Mouse (Mus musculus): ENCODE results near the gene Rassf1. TPM values are rescaled to one million over a fixed set of nuclear protein-coding genes. Genes with fewer than 3 reads are reported as not detected.

Gene Rassf1
- total and polyA plus RNA-seq, 3 experiments: 11.6 to 17.7 (median 15.3) TPM

DNA sequence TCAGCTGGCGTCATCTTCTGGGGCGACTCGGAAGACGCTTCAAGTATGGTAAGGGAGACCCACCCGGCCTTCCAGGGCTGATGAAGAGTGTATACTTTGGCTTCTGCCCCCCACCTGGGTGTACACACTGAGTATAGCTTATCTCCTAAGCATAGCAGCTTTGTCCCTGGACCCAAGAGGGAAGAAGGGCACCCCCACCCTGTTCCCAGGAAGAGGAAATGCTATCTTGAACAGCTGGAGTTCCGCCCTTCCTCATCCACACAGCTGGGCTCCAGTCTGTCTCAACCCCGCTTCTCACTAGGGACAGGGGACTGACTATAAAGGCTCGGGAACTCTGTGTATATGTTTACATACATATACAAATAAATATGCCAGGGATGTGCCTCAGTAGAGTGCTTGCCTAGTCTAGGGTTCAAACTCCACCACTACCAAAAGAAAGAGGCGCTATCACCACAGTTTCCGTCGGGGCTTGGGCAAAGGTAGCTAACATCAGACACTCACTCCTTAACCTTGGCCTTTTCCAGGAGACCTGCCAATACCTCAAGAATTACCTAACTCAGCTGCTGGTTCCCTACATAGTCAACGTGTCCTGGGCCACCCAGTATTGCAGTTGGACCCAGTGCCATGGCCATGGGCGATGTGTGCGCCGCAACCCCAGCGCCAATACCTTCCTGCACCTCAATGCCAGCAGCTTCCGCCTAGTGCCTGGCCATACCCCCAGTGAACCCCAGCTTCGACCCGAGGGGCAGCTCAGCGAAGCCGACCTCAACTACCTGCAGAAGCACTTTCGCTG lies 20.4 kb downstream of the Rassf1 start:
- H3K4me1 ChIP-seq (ENCODE audit: control insufficient read depth in 1 of 2, insufficient read depth in 2 of 2): peaks cover 21 to 35% of the 10 kb centered on the region in 2 experiments
- no peaks in the 10 kb centered on the region for H3K79me2 ChIP-seq (replicated peaks; ENCODE audit: control insufficient read depth, extremely low read depth, insufficient read depth, poor library complexity, severe bottlenecking)
- H3K36me3 ChIP-seq (replicated peaks in 1 of 2; ENCODE audit: control insufficient read depth in 1 of 2, insufficient read depth in 1 of 2, low read length in 1 of 2): peaks cover 22 to 44% of the 10 kb centered on the region in 2 experiments
- no peaks in the 10 kb centered on the region for H3K9me3 ChIP-seq (replicated peaks; ENCODE audit: low read length)
- H3K27me3 ChIP-seq (replicated peaks): no peaks in the 10 kb centered on the region
- H3K4me2 ChIP-seq (ENCODE audit: insufficient read depth, low read depth, poor library complexity, severe bottlenecking): no peak overlapping the region
- dilution Hi-C loops (cut with MboI; ENCODE audit: extremely low pct_ligation_motif_present, extremely low pct_unique_long_range_greater_than_20kb, low sequenced_read_pairs): no loop called here
- DNase-seq (ENCODE audit: extremely low read depth): no peak
- H3K4me3 ChIP-seq (replicated peaks in 1 of 3; ENCODE audit: low read depth in 2 of 3, low read length in 2 of 3, poor library complexity in 1 of 3): no peak overlapping the region
- in situ Hi-C loops (cut with MboI; ENCODE audit: low pct_ligation_motif_present, low pct_unique_long_range_greater_than_20kb, low sequenced_read_pairs): no loop called here
- H3K27ac ChIP-seq (ENCODE audit: insufficient read depth, low read depth): no peak overlapping the region
- TF ChIP-seq USF1 (IDR thresholded peaks at IDR 0.05; ENCODE audit: low read depth, low read length) (no peak), JUN (IDR thresholded peaks at IDR 0.05; ENCODE audit: insufficient read depth, low read depth, low read length) (no peak), RCOR1 (conservative IDR thresholded peaks at IDR 0.05; ENCODE audit: low read depth, low read length) (no peak), E2F4 (IDR thresholded peaks at IDR 0.05; ENCODE audit: insufficient replicate concordance, low read depth, low read length) (no peak), MXI1 (IDR thresholded peaks at IDR 0.05; ENCODE audit: low read depth, low read length) (no peak), EP300 (IDR thresholded peaks at IDR 0.05; ENCODE audit: low read length) (no peak), CHD1 (IDR thresholded peaks at IDR 0.05; ENCODE audit: low read depth, low read length) (no peak), UBTF (IDR thresholded peaks at IDR 0.05; ENCODE audit: low read depth, low read length) (no peak), JUND (conservative IDR thresholded peaks at IDR 0.05; ENCODE audit: low read depth, low read length) (no peak), SMC3 (IDR thresholded peaks at IDR 0.05; ENCODE audit: low read depth, low read length) (no peak), PAX5 (IDR thresholded peaks at IDR 0.05; ENCODE audit: low read length) (no peak), MEF2A (IDR thresholded peaks at IDR 0.05; ENCODE audit: borderline replicate concordance, low read depth, low read length) (no peak), RAD21 (IDR thresholded peaks at IDR 0.05; ENCODE audit: low read depth, low read length) (no peak), NELFE (IDR thresholded peaks at IDR 0.05; ENCODE audit: low read depth, low read length) (no peak)
- no peak overlapping the region for H3K9ac ChIP-seq (ENCODE audit: insufficient read depth, low read depth)

DNA sequence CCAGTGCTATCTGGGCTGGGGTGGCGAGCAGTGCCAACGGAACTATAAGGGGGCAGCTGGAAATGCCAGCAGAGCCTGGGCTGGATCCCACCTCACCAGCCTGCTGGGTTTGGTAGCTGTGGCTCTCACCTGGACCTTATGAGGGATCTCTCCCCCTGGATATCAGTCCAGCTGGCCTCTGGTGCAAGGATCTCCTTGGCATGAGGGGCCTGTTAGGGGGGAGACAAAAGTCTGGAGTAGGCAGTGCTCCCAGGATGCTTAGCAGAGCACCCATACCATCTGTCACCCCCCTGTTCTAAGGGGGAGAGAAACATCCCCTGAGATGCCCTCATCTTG lies 20.9 kb downstream of the Rassf1 start:
- Histone ChIP-seq H3K4me1 (ENCODE audit: control insufficient read depth in 1 of 2, insufficient read depth in 2 of 2) (peaks cover 21 to 39% of the 10 kb centered on the region in 2 experiments), H3K4me2 (ENCODE audit: insufficient read depth, low read depth, poor library complexity, severe bottlenecking) (no peak overlapping the region), H3K4me3 (replicated peaks in 1 of 3; ENCODE audit: low read depth in 2 of 3, low read length in 2 of 3, poor library complexity in 1 of 3) (no peak overlapping the region), H3K9me3 (replicated peaks; ENCODE audit: low read length) (no peaks in the 10 kb centered on the region), H3K9ac (ENCODE audit: insufficient read depth, low read depth) (no peak overlapping the region), H3K27ac (ENCODE audit: insufficient read depth, low read depth) (no peak overlapping the region), H3K79me2 (replicated peaks; ENCODE audit: control insufficient read depth, extremely low read depth, insufficient read depth, poor library complexity, severe bottlenecking) (no peaks in the 10 kb centered on the region), H3K36me3 (replicated peaks in 1 of 2; ENCODE audit: control insufficient read depth in 1 of 2, insufficient read depth in 1 of 2, low read length in 1 of 2) (peaks cover 22 to 41% of the 10 kb centered on the region in 2 experiments), H3K27me3 (replicated peaks) (no peaks in the 10 kb centered on the region)
- DNase-seq (ENCODE audit: extremely low read depth): no peak
- dilution Hi-C loops (cut with MboI; ENCODE audit: extremely low pct_ligation_motif_present, extremely low pct_unique_long_range_greater_than_20kb, low sequenced_read_pairs): no loop called here
- in situ Hi-C loops (cut with MboI; ENCODE audit: low pct_ligation_motif_present, low pct_unique_long_range_greater_than_20kb, low sequenced_read_pairs): no loop called here
- no peak for TF ChIP-seq SIN3A (IDR thresholded peaks at IDR 0.05; ENCODE audit: low read length)
- TF ChIP-seq NRF1 (IDR thresholded peaks at IDR 0.05; ENCODE audit: low read depth, low read length): no peak
- TF ChIP-seq GABPA (IDR thresholded peaks at IDR 0.05; ENCODE audit: insufficient replicate concordance, low read depth, low read length): no peak
